Mouse (Mus musculus): ENCODE data around the gene Clec16a.
A peak's percentile ranks its signal among the peaks of the same experiment; 100 is the strongest.

Clec16a gene

GRCm38 (mm10) chr16:10544995-10545622, at the start of gene Clec16a:
Gene Clec16a, plus strand, starts transcription at chr16:10545339.
- peak; percentile 98 for DNase-seq (ENCODE audit: low read depth, low spot score)

- no peak for DNase-seq (ENCODE audit: low read depth, low spot score)
Observed at GRCm38 (mm10) chr16:10495824-10496298, 49.3 kb upstream of the Clec16a start.

GRCm38 (mm10) chr16:10498096-10498602, 47.0 kb upstream of the Clec16a start:
- DNase-seq (ENCODE audit: low read depth, low spot score): no peak

GRCm38 (mm10) chr16:10499122-10499521, 46.0 kb upstream of the Clec16a start:
- DNase-seq (ENCODE audit: low read depth, low spot score): no peak

- peak; percentile 75 for DNase-seq (ENCODE audit: low read depth, low spot score)
Observed at GRCm38 (mm10) chr16:10501865-10502264, 43.3 kb upstream of the Clec16a start.

- no peak for DNase-seq (ENCODE audit: low read depth, low spot score)
Observed at GRCm38 (mm10) chr16:10503058-10503457, 42.1 kb upstream of the Clec16a start.

- no peak for DNase-seq (ENCODE audit: low read depth, low spot score)
Observed at GRCm38 (mm10) chr16:10507445-10507844, 37.7 kb upstream of the Clec16a start.

GRCm38 (mm10) chr16:10508691-10509090, 36.4 kb upstream of the Clec16a start:
- DNase-seq (ENCODE audit: low read depth, low spot score): no peak

- DNase-seq (ENCODE audit: low read depth, low spot score): no peak
Observed at GRCm38 (mm10) chr16:10510477-10511133, 34.5 kb upstream of the Clec16a start.

- no peak for DNase-seq (ENCODE audit: low read depth, low spot score)
Observed at GRCm38 (mm10) chr16:10511134-10511520, 34.0 kb upstream of the Clec16a start.

GRCm38 (mm10) chr16:10515953-10516572, 29.1 kb upstream of the Clec16a start:
- DNase-seq (ENCODE audit: low read depth, low spot score): no peak

GRCm38 (mm10) chr16:10518030-10518429, 27.1 kb upstream of the Clec16a start:
- DNase-seq (ENCODE audit: low read depth, low spot score): no peak

- DNase-seq (ENCODE audit: low read depth, low spot score): peak; percentile 77
Observed at GRCm38 (mm10) chr16:10520908-10521614, 24.1 kb upstream of the Clec16a start.

- peak; percentile 64 for DNase-seq (ENCODE audit: low read depth, low spot score)
Observed at GRCm38 (mm10) chr16:10522811-10523210, 22.3 kb upstream of the Clec16a start.

- DNase-seq (ENCODE audit: low read depth, low spot score): no peak
Observed at GRCm38 (mm10) chr16:10523650-10524049, 21.5 kb upstream of the Clec16a start.

- DNase-seq (ENCODE audit: low read depth, low spot score): no peak
Observed at GRCm38 (mm10) chr16:10524866-10525609, 20.1 kb upstream of the Clec16a start.

GRCm38 (mm10) chr16:10525610-10525980, 19.5 kb upstream of the Clec16a start:
- no peak for DNase-seq (ENCODE audit: low read depth, low spot score)

GRCm38 (mm10) chr16:10527046-10527644, 18.0 kb upstream of the Clec16a start:
- DNase-seq (ENCODE audit: low read depth, low spot score): no peak

GRCm38 (mm10) chr16:10528382-10528781, 16.8 kb upstream of the Clec16a start:
- DNase-seq (ENCODE audit: low read depth, low spot score): no peak

- no peak for DNase-seq (ENCODE audit: low read depth, low spot score)
Observed at GRCm38 (mm10) chr16:10530179-10530578, 15.0 kb upstream of the Clec16a start.

GRCm38 (mm10) chr16:10533781-10534180, 11.4 kb upstream of the Clec16a start:
- DNase-seq (ENCODE audit: low read depth, low spot score): no peak
